Mouse (Mus musculus) bone marrow, adult 2 months (tissue): ENCODE data around the gene Cttnbp2. TPM values are rescaled to one million over a fixed set of nuclear protein-coding genes. Genes with fewer than 3 reads are reported as not detected.

ENCODE experiments used
- H3K27ac ChIP-seq: fragments of 200-500 bp; 2 replicates; pipeline ENCODE4 v1.5.1; 2012; ENCODE audit warnings: low read depth, mild to moderate bottlenecking, control low read depth, inconsistent platforms, low read length; ENCODE audit not compliant: control insufficient read depth, poor library complexity, insufficient read depth
- H3K4me1 ChIP-seq: fragments of 200-500 bp; 2 replicates; pipeline ENCODE4 v1.6.1; 2011; ENCODE audit warnings: low read length; ENCODE audit not compliant: control insufficient read depth, insufficient read depth
- H3K4me3 ChIP-seq: fragments of 200-500 bp; replicated peaks from 2 replicates; pipeline ENCODE3; 2011; ENCODE audit warnings: mild to moderate bottlenecking, low read depth, low read length, control low read depth; ENCODE audit not compliant: control insufficient read depth
- CTCF ChIP-seq: fragments of 200-500 bp; IDR thresholded peaks from 2 replicates; pipeline ENCODE4 v1.5.1; 2011; ENCODE audit warnings: low read length, control low read depth; ENCODE audit not compliant: control insufficient read depth, insufficient read depth
- POLR2A ChIP-seq: fragments of 200-500 bp; IDR thresholded peaks from 2 replicates; pipeline ENCODE4 v1.6.1; 2011; ENCODE audit warnings: low read depth, mild to moderate bottlenecking, control low read depth, low read length, borderline replicate concordance; ENCODE audit not compliant: control insufficient read depth
- WGBS: fragments of 180-500 bp; shearing (Covaris S2); methylation state at CpG from one replicate; pipeline ENCODE4 v1.1.7; 2018; 5-methylcytosine and 5-hydroxymethylcytosine counted together
- polyA plus RNA-seq: library from polyadenylated mRNA; stranded (reverse); fragments of >200 nt; gene quantifications from 2 replicates; pipeline ENCODE4 v1.2.4, GENCODE M21; 2011; ENCODE audit warnings: low replicate concordance; ENCODE audit not compliant: missing spikeins, insufficient read depth, insufficient read length

Gene Cttnbp2
- polyA plus RNA-seq, 1 experiment = not detected

GRCm38 (mm10) chr6:18477313-18477930 lies 37.2 kb downstream of the Cttnbp2 start:
- Histone ChIP-seq H3K4me3 (no peak overlapping the region), H3K27ac (no peak overlapping the region), H3K4me1 (no peaks in the 10 kb centered on the region)
- no peak for TF ChIP-seq CTCF
- no peak for TF ChIP-seq POLR2A
- 56% methylated on average over 1 of the region's 1 CpGs for WGBS

- 71% methylated on average over 2 of the region's 2 CpGs for WGBS
- no peak for TF ChIP-seq CTCF
- no peak for TF ChIP-seq POLR2A
- H3K4me3 ChIP-seq = no peak overlapping the region
- H3K27ac ChIP-seq = no peak overlapping the region
- no peaks in the 10 kb centered on the region for H3K4me1 ChIP-seq
Observed at GRCm38 (mm10) chr6:18474983-18475382, 39.7 kb downstream of the Cttnbp2 start.

GRCm38 (mm10) chr6:18474541-18474940 lies 40.1 kb downstream of the Cttnbp2 start:
- 63% methylated on average over 1 of the region's 1 CpGs for WGBS
- TF ChIP-seq POLR2A = no peak
- no peak for TF ChIP-seq CTCF
- H3K27ac ChIP-seq = no peak overlapping the region
- no peaks in the 10 kb centered on the region for H3K4me1 ChIP-seq
- no peak overlapping the region for H3K4me3 ChIP-seq

- no peaks in the 10 kb centered on the region for H3K4me1 ChIP-seq
- WGBS = 18% methylated on average over 2 of the region's 2 CpGs
- TF ChIP-seq POLR2A = no peak
- TF ChIP-seq CTCF = no peak
- H3K27ac ChIP-seq = no peak overlapping the region
- H3K4me3 ChIP-seq = no peak overlapping the region
Observed at GRCm38 (mm10) chr6:18469206-18469605, 45.4 kb downstream of the Cttnbp2 start.

GRCm38 (mm10) chr6:18467777-18468176 lies 46.9 kb downstream of the Cttnbp2 start:
- no peak overlapping the region for H3K4me3 ChIP-seq
- TF ChIP-seq POLR2A (no peak), CTCF (no peak)
- H3K4me1 ChIP-seq = no peaks in the 10 kb centered on the region
- no peak overlapping the region for H3K27ac ChIP-seq
- WGBS = 55% methylated on average over 2 of the region's 2 CpGs

GRCm38 (mm10) chr6:18466227-18466626 lies 48.4 kb downstream of the Cttnbp2 start:
- Histone ChIP-seq H3K27ac (no peak overlapping the region), H3K4me1 (no peaks in the 10 kb centered on the region), H3K4me3 (no peak overlapping the region)
- 77% methylated on average over 7 of the region's 7 CpGs for whole genome bisulfite sequencing
- TF ChIP-seq POLR2A (no peak), CTCF (no peak)

- TF ChIP-seq CTCF (no peak), POLR2A (no peak)
- no peaks in the 10 kb centered on the region for H3K4me1 ChIP-seq
- H3K4me3 ChIP-seq = no peak overlapping the region
- H3K27ac ChIP-seq = no peak overlapping the region
- 88% methylated on average over 10 of the region's 10 CpGs for WGBS
Observed at GRCm38 (mm10) chr6:18465626-18466025, 49.0 kb downstream of the Cttnbp2 start.

GRCm38 (mm10) chr6:18459657-18460056 lies 55.0 kb downstream of the Cttnbp2 start:
- Histone ChIP-seq H3K4me1 (no peaks in the 10 kb centered on the region), H3K27ac (no peak overlapping the region), H3K4me3 (no peak overlapping the region)
- WGBS = 71% methylated on average over 1 of the region's 1 CpGs
- TF ChIP-seq CTCF = no peak
- TF ChIP-seq POLR2A = no peak
